Mouse (Mus musculus) gastrocnemius, postnatal 10 days (tissue): Measurements from ENCODE around the gene Mrgpre. TPM values are rescaled to one million over a fixed set of nuclear protein-coding genes. Genes with fewer than 3 reads are reported as not detected.

Source experiments
- DNase-seq: peaks from one replicate; pipeline ENCODE4 v3.0.0; 2021; ENCODE audit warnings: mixed read lengths
- microRNA-seq, 2 experiments: library from miRNA; unstranded; fragments of <30 nt; microRNA quantifications; one replicate each; pipeline ENCODE4 v1.2.0; 2021
- total RNA-seq, 2 experiments: library from RNA; stranded (reverse); gene quantifications; 2 replicates each; pipeline ENCODE4 v1.2.3; 2021

Gene Mrgpre
- total RNA-seq, 2 experiments from 2014 or later, result 1.2 to 1.5 TPM

DNA sequence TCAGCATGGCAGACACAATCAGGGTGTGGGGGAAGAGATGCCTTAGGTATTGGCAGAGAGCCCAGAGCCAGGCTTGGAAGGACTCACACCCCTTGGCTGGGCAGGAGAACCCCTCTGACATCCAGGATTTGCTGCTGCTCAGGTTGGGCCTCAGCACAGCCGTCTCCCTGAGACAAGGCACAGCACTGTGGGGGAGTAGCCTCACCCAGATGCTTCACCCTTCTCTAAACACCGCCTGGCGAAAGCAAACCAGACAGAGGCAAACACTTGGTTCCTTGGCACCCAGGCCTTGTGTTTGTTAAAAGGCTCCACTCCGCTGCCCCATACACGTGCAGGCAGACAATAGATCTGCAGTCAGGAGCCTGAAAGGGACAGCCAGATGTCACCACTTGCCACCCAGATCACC lies 45.7 kb downstream of the Mrgpre start:
- no peak for DNase-seq

DNA sequence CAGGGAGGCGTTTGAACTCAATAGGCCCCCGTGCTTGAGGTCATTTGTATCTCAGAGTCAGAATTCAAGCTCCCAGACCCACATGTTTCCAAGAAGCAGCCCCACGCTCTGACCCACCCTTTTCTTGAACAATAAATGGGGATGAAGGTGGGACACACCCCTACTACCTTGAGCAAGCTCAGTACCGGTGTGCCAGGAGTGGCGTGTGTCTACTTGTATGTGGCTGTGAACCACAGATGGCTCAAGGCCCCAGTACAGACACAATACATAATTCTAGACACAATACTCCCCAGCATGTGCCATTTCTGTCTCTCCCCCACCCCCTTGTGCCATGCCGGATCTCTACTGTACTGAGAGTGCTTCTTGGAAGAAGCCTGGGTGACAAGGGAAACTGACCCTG lies 46.1 kb downstream of the Mrgpre start:
- no peak for DNase-seq

DNA sequence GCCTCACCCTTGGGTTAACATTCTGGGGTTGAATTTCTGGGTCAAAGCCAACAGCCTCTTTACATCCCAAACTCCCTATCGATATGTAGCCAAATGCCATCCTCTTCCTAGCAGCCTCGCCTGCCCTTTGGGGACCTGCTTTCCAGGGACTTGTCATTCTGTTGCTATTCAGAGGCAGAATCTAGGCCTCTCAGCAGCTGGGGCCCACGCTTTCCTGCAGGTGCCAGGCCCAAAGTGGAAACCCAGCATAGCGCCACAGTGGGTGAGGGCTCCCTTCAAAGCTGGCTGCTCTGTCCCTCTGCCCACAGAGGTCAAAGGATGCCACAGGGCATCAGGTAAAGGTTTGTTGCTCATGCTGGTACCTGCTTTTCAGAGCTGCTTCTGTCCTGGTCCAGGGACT lies 50.6 kb downstream of the Mrgpre start:
- DNase-seq, result no peak

DNA sequence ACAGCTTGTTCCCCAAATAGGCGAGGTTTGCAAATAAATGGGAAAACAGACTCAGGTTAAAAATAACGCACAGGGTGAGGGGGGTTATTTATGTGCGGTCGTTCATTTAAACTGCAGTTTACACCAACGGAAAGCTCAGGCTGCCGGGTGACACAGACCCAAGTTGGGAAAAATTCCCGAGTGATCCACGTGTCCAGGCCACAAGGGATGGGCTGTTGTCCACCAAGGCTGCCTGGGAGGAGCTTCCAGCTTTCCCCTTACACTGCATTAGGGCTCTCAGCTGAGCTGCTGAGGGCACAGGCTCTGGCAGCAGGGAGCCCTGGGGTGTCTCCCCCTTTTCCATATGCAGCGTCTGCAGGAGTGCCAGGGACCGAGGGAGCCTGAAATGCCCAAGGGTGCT lies 54.4 kb downstream of the Mrgpre start:
- peak; percentile 36 for DNase-seq

Small RNA genes within 50 kb of the gene (microRNA-seq; reads per million reads assigned to microRNA genes)
- 0 reads per million in 2 experiments for gene Gm22064

Other genes starting within 250 kb of the Mrgpre start
- gene Nap1l4, start 235.4 kb downstream of the Mrgpre start, total RNA-seq, result 100 to 1,000 TPM; 164 to 169 TPM
- gene Cars, start 184.4 kb downstream of the Mrgpre start, total RNA-seq, result 10 to 100 TPM; 36.0 to 43.5 TPM
- under 1 TPM; 0.33 to 0.75 TPM for gene Tnfrsf26, start 155.8 kb downstream of the Mrgpre start, total RNA-seq
- 1 to 10 TPM; 2.5 to 3.9 TPM for gene Tnfrsf22, start 134.8 kb downstream of the Mrgpre start, total RNA-seq
- gene Tnfrsf23, start 98.6 kb downstream of the Mrgpre start, total RNA-seq, result 1 to 10 TPM; 3.6 to 6.3 TPM
- gene Osbpl5, start 27.5 kb downstream of the Mrgpre start, total RNA-seq, result 10 to 100 TPM; 33.3 to 40.2 TPM
- gene Mrgprg, start 17.5 kb downstream of the Mrgpre start, total RNA-seq, result not detected
- gene Nadsyn1, start 38.3 kb upstream of the Mrgpre start, total RNA-seq, result 1 to 10 TPM; 3.2 to 3.6 TPM
- 10 to 100 TPM; 11.0 to 12.0 TPM for gene Dhcr7, start 38.6 kb upstream of the Mrgpre start, total RNA-seq
- not detected for gene Gm498, start 82.3 kb upstream of the Mrgpre start, total RNA-seq
- gene Shank2, start 217.4 kb upstream of the Mrgpre start, total RNA-seq, result under 1 TPM; 0.52 to 0.68 TPM